Mouse (Mus musculus): ENCODE data around the gene Brinp2. TPM values are rescaled to one million over a fixed set of nuclear protein-coding genes. Genes with fewer than 3 reads are reported as not detected.

The Brinp2 gene
- polyA plus RNA-seq, 1 experiment, result 0.35 TPM

DNA sequence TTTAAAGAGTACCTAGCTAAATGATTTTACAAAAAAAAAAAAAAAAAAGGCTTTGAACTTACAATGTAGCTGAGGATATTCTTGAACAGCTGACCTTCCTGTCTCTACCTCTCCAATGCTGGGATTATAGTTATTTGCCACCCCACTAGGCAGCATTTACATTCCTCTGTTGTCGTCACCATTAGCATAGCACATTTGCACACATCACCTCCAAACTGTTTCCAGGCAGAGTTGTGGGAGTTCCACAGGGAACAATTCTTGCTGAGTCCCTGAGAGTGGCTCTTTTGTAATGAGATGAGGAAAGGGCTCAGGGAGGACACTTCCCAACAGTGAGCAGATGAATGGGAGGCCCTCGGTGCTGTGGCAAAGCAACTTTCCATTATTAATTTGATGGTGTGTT, 153.2 kb downstream of the Brinp2 start:
- no peak overlapping the region for H3K27ac ChIP-seq (ENCODE audit: control insufficient read depth, insufficient read depth, low read depth, low read length, poor library complexity)
- TF ChIP-seq POLR2A (IDR thresholded peaks at IDR 0.05; ENCODE audit: borderline replicate concordance, control insufficient read depth, low read depth, low read length), result no peak
- TF ChIP-seq CTCF (IDR thresholded peaks at IDR 0.05; ENCODE audit: control insufficient read depth, insufficient read depth, low read length), result no peak
- 59% methylated on average over 2 of the region's 2 CpGs for WGBS

More for the DNA sequence above, 153.2 kb downstream of the Brinp2 start:
- H3K4me1 ChIP-seq (ENCODE audit: control insufficient read depth, insufficient read depth, low read length), result no peaks in the 10 kb centered on the region
- no peak overlapping the region for H3K4me3 ChIP-seq (replicated peaks; ENCODE audit: control insufficient read depth, low read depth, low read length)

Other genes with a start within 250 kb of the Brinp2 start
- gene Astn1, start 5.9 kb upstream of the Brinp2 start, polyA plus RNA-seq (2011; ENCODE audit: insufficient read depth, insufficient read length, low replicate concordance, missing spikeins), result not detected in 2 replicates

Measured in bone marrow, adult 2 months (tissue).